Comparison of ENCODE assay signal across 19 mouse cellular contexts in genomic region chr12:100633231-100633630, GRCm38 (mm10).
A peak's percentile ranks its signal among the peaks of the same experiment; 100 is the strongest.
DNase-seq lines count a peak whose midpoint lies in the region; ATAC-seq lines count a peak whose summit lies in the region.
"Had no signal": no experiment of that assay in that cellular context is flagged by ENCODE, and none has a peak within 500 bp of the region (broad histone marks: within the 10 kb centered on the region; RNA-seq: fewer than 3 reads in every experiment).

No protein-coding gene starts in this region.

- ATAC-seq in frontal cortex, adult (ENCODE audit: low TSS enrichment) = peak; percentile 42
- ATAC-seq: activated CD4-positive, CD25-positive, alpha-beta regulatory T cell, adult 4 months; forebrain, embryonic 15.5 days; intestine, postnatal 0 days; midbrain, embryonic 15.5 days had no signal

- no peak for DNase-seq in frontal cortex, postnatal 10 days (ENCODE audit: low spot score in 2 of 2)
- DNase-seq in lung, postnatal 10 days = peak; percentile 27
- no peak for DNase-seq in lung, postnatal 4 days
- DNase-seq in cerebellum, adult 9-10 months = peak; percentile 42
- DNase-seq in cerebellum, postnatal 36 days = peak; percentile 6 to 27
- DNase-seq in neural tube, embryonic 10.5 days (ENCODE audit: extremely low spot score, low spot score) = no peak
- DNase-seq: adrenal gland, adult 8-10 months; B cell, adult 2 months; embryo, embryonic 11 days; gastrocnemius, postnatal 14 days; kidney, postnatal 14 days; right cerebral cortex, postnatal 4 days; thymus, adult 18-20 months; thymus, postnatal 25 days had no signal

Comparison
In these comparisons a context has a peak if more than half of its experiments do, and no peak if none do; other contexts are left out.
1. DNase-seq: peak in lung, postnatal 10 days (single experiment), cerebellum, adult 9-10 months (single experiment) and cerebellum, postnatal 36 days (2 of 2); none in frontal cortex, postnatal 10 days (0 of 2), lung, postnatal 4 days (0 of 2) and neural tube, embryonic 10.5 days (single experiment).